Mouse (Mus musculus) megakaryocyte, adult 5-6 weeks (primary cell): ENCODE measurements around the gene Slfn3. TPM values are rescaled to one million over a fixed set of nuclear protein-coding genes. Genes with fewer than 3 reads are reported as not detected.
"Not testable (repeated sequence)": the region's sequence is repeated elsewhere in the genome, so short reads cannot be mapped to it uniquely, and the experiment has no call there.

ENCODE experiments used
- ATAC-seq: 2 replicates; pipeline ENCODE4 v1.8.0; 2016; ENCODE audit warnings: mild to moderate bottlenecking, inconsistent platforms; ENCODE audit not compliant: poor library complexity, severe bottlenecking
- total RNA-seq, 2 experiments: library from RNA; stranded (forward) in 1 of 2; stranded (reverse) in 1 of 2; fragments of 153-499, 151-499 nt in 1 of 2; fragments of 221-1000, 200-1000 nt in 1 of 2; gene quantifications; 2 replicates each; pipeline versions ENCODE4 v1.2.3 to v1.2.4; 2015 to 2017

Slfn3 gene
- total RNA-seq (2015) (29.0 and 29.7 TPM in 2 replicates), total RNA-seq (2017) (43.8 and 49.6 TPM in 2 replicates)

DNA sequence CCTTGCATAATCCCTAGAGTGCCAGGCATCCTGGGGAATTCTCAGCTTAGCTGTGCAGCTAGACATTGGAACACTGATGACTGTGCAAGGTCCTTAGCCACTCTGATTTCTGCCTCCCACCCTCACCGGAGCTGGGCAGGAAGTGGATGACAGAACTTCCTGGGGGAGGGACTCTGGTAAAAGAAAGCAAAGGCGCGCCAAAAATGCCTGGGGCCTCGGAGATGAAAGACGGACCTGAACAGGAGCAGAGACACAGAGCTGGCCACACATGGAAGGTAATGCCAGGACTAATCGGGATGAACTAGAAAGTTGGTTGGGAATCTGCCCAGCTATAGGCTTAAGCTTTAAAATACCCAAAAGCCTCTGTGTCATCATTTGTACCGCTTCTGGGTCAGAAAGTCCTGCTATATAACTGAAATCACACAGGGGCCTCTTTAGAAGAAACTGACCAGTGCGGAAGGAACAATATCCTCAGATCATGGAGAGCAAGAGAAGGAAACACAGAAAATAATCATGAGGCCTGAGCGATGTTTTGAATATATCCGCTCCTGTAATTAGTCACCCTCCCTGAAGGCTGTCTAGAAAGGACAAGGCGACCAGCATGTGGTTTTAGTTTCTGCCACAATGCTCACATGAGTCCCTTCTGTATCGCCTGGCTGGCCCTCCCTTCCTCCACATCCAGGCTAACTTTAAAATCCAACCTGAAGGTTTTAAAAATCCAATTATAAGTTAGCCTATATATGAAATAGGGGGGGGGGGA, at the start of gene Slfn3:
Gene Slfn3 (plus strand): TSS at position 197 of the 760 bp plus-strand sequence.
- peak; percentile 79 for ATAC-seq

DNA sequence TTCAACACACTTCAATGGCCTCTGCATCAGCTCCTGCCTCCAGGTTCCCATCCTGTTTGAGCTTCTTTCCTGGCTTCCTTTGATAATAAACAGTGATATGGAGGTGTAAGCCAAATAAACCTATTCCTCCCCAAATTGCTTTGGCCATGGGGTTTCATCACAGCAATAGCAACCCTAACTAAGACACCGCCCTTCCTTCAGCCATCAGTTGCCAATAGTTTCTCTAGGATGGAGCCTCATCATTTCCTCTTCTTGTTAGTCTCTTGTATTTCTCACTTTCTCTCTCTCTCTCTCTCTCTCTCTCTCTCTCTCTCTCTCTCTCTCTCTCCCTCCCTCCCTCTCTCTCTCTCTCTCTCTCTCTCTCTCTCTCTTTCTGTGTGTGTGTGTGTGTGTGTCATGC, 42.2 kb upstream of the Slfn3 start:
- peak; percentile 72 for ATAC-seq

DNA sequence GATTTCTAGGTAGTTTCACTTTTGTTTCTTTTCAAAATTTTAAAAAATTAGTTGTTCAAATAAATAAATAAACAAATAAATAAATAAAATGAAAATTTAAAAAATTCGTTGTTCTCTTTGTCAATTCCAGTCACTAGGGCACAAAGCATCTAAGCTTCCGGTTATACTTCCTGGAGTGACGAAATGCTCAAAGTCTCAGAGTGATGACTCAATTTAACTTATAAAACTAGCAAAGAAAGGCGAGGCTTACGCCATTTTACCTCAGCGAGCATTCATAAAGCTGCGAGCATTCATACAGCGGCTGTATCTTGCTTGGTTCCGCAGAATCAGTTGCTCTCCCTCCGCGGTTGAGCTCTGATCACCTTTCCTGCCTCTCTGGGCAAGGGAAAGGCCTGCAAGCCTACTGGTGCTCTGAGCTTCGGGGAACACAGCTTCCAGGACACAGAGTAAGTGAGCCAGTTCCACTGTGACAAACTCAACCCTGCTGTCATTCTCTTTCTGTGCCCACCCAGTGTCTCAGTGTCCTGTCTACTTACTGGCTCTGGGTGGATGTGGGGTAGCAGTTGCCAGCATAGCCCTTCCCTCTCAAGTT, 16.1 kb upstream of the Slfn3 start, which contains the start of gene Slfn4:
Gene Slfn4 (plus strand): TSS at position 239 of the 592 bp plus-strand sequence.
- peak; percentile 85 for ATAC-seq

DNA sequence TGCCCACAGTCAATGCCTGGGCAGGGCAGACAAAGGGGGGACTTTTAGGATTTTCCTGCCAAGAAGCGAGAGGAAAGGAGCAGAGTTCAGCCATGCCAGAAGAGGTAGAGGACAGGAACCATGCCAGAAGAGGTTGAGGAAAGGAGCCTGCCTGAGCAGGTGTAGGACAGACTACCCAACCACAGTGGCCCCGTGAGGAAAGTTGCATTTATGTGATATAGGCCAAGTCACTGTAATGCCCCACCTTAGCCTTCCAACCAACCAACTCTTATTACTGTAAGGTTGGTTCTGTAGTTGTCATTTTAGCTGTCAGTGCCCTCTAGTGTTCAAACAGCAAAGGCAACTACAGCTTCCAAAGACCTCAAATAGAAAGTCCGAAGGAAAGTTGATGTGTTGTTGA, 871 bp downstream of the Slfn3 start:
- peak; percentile 90 for ATAC-seq

DNA sequence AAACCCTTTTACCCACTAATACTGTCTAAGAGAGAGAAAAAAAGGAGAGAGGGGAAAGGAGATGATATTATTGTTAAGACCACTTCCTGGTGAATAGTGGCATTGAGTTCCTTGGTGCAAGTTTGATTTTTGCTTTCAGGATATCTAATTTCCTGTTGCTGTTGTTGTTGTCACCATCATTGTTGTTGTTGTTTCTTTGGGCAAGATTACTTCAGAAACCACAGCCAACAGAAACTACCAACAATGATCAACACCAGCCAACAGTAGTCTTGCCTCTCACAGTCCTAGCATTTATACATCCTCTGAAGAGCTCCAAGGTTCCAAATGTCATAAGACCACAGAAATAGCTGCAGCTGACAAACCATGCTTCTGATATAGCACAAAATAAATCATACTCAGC, 13.9 kb downstream of the Slfn3 start:
- ATAC-seq = no peak

DNA sequence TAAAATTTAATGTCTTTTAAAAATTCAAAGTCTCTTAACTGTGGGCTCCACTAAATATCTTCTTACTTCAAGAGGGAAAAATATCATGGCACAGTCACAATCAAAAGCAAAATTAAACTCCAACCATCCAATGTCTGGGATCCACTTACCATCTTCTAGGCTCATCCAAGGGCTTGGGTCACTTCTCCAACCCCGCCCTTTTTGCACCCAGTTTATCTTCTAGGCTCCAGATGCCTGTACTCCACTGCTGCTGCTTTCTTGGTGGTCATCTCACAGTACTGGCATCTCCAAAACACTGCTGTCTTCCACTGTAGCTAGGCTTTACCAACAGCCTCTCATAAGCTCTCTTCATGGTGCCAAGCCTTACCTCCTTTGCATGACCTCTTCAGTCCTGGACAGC, 25.0 kb downstream of the Slfn3 start:
- no peak for ATAC-seq

DNA sequence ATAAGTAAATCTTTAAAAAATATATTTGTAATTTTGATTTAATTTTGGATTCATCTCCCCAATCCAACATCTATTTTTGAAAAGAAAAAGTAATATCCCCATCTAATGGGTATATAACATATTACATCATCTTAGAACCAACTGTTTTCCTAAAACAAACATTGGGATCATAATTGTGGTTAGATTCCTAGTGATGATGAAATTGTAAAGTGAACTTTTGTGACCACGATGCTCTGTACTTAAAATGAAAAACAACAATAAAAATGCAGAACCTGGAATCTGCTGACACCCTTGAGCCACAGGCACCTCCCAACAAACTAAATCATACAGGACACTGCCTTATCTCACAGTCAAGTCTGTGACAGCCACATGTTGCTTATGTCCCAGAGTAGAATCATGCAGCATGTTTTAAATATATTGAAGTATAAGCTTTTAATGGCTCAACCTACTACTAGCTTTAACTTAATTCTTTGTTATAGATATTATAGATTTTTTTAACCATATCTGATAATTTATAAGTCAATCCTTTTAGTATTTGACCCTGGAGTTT, 30.3 kb downstream of the Slfn3 start:
- no peak for ATAC-seq

- ATAC-seq = peak; percentile 73
Measured at GRCm38 (mm10) chr11:83223367-83223766, 32.2 kb downstream of the Slfn3 start.

- ATAC-seq = peak; percentile 56
Measured at GRCm38 (mm10) chr11:83223793-83224192, 32.7 kb downstream of the Slfn3 start.

GRCm38 (mm10) chr11:83224217-83224616, 33.1 kb downstream of the Slfn3 start:
- ATAC-seq = peak; percentile 94

- no peak for ATAC-seq
Measured at GRCm38 (mm10) chr11:83224750-83225149, 33.6 kb downstream of the Slfn3 start.

GRCm38 (mm10) chr11:83225371-83225960, 34.3 kb downstream of the Slfn3 start:
- ATAC-seq = no peak

- ATAC-seq = no peak
Measured at GRCm38 (mm10) chr11:83227926-83228723, 37.0 kb downstream of the Slfn3 start.

GRCm38 (mm10) chr11:83230966-83231365, 39.8 kb downstream of the Slfn3 start:
- ATAC-seq = no peak

DNA sequence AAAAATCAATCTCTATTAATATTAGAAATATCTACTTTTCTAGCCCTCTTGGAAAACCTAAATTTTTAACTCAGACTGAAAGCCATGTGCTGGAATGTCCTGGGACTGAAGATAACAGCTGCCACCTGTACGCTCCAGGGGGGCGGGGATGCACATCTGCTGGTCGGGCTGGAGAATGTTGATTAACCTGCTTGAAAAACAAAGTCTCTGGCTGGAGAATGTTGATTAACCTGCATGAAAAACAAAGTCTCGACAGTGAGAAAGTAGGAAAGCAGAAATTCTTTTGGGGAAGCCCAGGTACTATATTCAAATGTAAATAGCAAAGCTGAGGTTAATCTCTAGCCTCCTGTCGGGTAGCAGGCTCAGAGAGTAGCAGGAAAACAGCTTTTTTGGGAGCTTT, 42.5 kb downstream of the Slfn3 start:
- not testable (repeated sequence) for ATAC-seq

DNA sequence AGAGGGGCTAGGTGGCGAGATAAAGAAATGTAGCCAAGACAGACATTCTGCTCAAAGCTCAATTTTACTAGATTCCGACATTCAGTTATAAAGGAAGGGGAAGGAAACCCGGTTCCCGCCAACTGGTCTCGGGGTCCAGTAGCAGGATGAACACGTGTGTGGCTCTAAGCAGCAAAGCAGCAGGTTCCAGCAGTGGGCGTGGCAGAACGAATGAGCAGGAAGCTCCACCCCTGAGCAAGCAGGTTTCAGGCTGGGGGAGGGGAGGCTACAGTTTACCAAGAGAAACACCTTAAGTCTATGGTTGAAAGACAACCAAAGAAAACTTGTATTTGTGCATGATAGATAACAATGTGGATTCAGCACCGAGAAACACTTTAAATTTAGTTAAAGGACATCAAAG, 46.3 kb downstream of the Slfn3 start:
- ATAC-seq = not testable (repeated sequence)

GRCm38 (mm10) chr11:83238389-83238788, 47.3 kb downstream of the Slfn3 start:
- no peak for ATAC-seq

- ATAC-seq = no peak
Measured at GRCm38 (mm10) chr11:83239811-83240210, 48.7 kb downstream of the Slfn3 start.

DNA sequence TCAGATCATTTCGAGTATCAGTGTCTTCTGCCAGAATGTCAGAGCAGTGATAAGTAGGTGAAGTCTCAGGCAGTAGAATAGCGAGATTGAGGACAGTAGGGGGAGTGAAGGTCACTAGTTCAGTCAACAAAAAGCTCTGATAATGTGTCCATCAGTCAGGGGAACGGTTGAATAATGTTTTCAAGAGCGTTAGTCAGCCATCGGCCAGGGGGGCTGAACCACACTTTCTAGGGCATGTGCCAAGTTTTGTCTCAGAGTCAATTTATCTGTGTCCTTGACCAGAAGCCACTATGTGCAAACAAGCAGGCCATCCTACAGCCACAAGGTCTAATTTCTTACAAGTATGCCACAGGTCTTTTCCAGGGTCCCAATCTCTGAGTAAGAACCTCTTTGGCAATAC, 66.1 kb downstream of the Slfn3 start:
- not testable (repeated sequence) for ATAC-seq

GRCm38 (mm10) chr11:83262673-83263072, 71.5 kb downstream of the Slfn3 start:
- ATAC-seq = no peak

DNA sequence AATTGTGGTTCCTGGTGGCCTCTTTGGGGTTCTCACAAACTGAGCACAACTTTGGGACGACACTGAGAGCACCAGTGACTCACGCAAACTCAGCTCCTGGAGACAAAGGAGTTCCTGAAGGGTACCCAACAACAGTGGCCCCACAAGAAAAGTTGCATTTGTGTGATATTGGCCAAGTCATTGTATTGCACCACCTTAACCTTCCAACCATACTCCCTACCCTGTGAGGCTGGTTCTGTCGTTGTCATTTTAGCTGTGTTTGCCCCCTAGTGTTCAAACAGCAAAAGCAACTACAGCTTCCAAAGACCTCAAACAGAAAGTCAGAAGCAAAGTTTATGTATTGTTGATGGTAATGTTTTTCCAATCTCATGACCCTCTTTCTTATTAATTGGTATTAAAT, 72.0 kb downstream of the Slfn3 start:
- ATAC-seq = peak; percentile 72
